Mouse (Mus musculus): ENCODE results near the gene Brip1. TPM values are rescaled to one million over a fixed set of nuclear protein-coding genes. Genes with fewer than 3 reads are reported as not detected.

Gene Brip1
- polyA plus RNA-seq, 1 experiment from 2014 or later: 3.8 TPM

- Histone ChIP-seq H3K9ac (ENCODE audit: low read depth, low read length) (no peak overlapping the region), H3K4me2 (ENCODE audit: low read length) (no peak overlapping the region), H3K9me3 (replicated peaks; ENCODE audit: low read length) (no peaks in the 10 kb centered on the region), H3K4me3 (replicated peaks; ENCODE audit: low read depth, low read length) (no peak overlapping the region), H3K27me3 (ENCODE audit: insufficient read depth, low read length) (no peaks in the 10 kb centered on the region), H3K4me1 (replicated peaks; ENCODE audit: insufficient read depth, low read length) (no peaks in the 10 kb centered on the region), H3K36me3 (ENCODE audit: insufficient read depth, low read length) (0 out of 2 replicates have a peak, but pooled peaks cover 3% of the 10 kb centered on the region), H3K27ac (no peak overlapping the region)
- peak; percentile 62 for DNase-seq (ENCODE audit: low spot score)
- no peak for ATAC-seq (replicated peaks; ENCODE audit: low FRiP score, low read depth)
- peak; percentile 66 for TF ChIP-seq CTCF (IDR thresholded peaks at IDR 0.05; ENCODE audit: low read depth)
- WGBS: 76% methylated on average over 8 of the region's 8 CpGs
Measured at GRCm38 (mm10) chr11:86067154-86067553, 133.8 kb downstream of the Brip1 start.

- no peak for TF ChIP-seq CTCF (IDR thresholded peaks at IDR 0.05; ENCODE audit: low read depth)
- H3K9ac ChIP-seq (ENCODE audit: low read depth, low read length): no peak overlapping the region
- H3K36me3 ChIP-seq (ENCODE audit: insufficient read depth, low read length): no peaks in the 10 kb centered on the region
- no peak for ATAC-seq (replicated peaks; ENCODE audit: low FRiP score, low read depth)
- no peak for DNase-seq (ENCODE audit: low spot score)
- H3K9me3 ChIP-seq (replicated peaks; ENCODE audit: low read length): no peaks in the 10 kb centered on the region
- H3K27me3 ChIP-seq (ENCODE audit: insufficient read depth, low read length): no peaks in the 10 kb centered on the region
- 85% methylated on average over 5 of the region's 5 CpGs for WGBS
- no peak overlapping the region for H3K27ac ChIP-seq
- H3K4me1 ChIP-seq (replicated peaks; ENCODE audit: insufficient read depth, low read length): no peaks in the 10 kb centered on the region
- no peak overlapping the region for H3K4me2 ChIP-seq (ENCODE audit: low read length)
- no peak overlapping the region for H3K4me3 ChIP-seq (replicated peaks; ENCODE audit: low read depth, low read length)
Measured at GRCm38 (mm10) chr11:86064881-86065280, 136.1 kb downstream of the Brip1 start.

GRCm38 (mm10) chr11:86061243-86061642 is 139.8 kb downstream of the Brip1 start:
- no peaks in the 10 kb centered on the region for H3K4me1 ChIP-seq (replicated peaks; ENCODE audit: insufficient read depth, low read length)
- H3K36me3 ChIP-seq (ENCODE audit: insufficient read depth, low read length): no peaks in the 10 kb centered on the region
- TF ChIP-seq CTCF (IDR thresholded peaks at IDR 0.05; ENCODE audit: low read depth): no peak
- H3K9ac ChIP-seq (ENCODE audit: low read depth, low read length): no peak overlapping the region
- no peaks in the 10 kb centered on the region for H3K9me3 ChIP-seq (replicated peaks; ENCODE audit: low read length)
- no peak overlapping the region for H3K4me3 ChIP-seq (replicated peaks; ENCODE audit: low read depth, low read length)
- DNase-seq (ENCODE audit: low spot score) (no peak), ATAC-seq (replicated peaks; ENCODE audit: low FRiP score, low read depth) (no peak)
- H3K4me2 ChIP-seq (ENCODE audit: low read length): no peak overlapping the region
- WGBS: 91% methylated on average over 8 of the region's 8 CpGs
- H3K27me3 ChIP-seq (ENCODE audit: insufficient read depth, low read length): no peaks in the 10 kb centered on the region
- H3K27ac ChIP-seq: no peak overlapping the region

- 62% methylated on average over 4 of the region's 4 CpGs for WGBS
Measured at GRCm38 (mm10) chr11:86059123-86059522, 141.9 kb downstream of the Brip1 start.

GRCm38 (mm10) chr11:86055806-86056205 is 145.2 kb downstream of the Brip1 start:
- Histone ChIP-seq H3K27ac (no peak overlapping the region), H3K9ac (ENCODE audit: low read depth, low read length) (no peak overlapping the region), H3K4me2 (ENCODE audit: low read length) (no peak overlapping the region), H3K9me3 (replicated peaks; ENCODE audit: low read length) (no peaks in the 10 kb centered on the region), H3K36me3 (ENCODE audit: insufficient read depth, low read length) (no peaks in the 10 kb centered on the region), H3K4me1 (replicated peaks; ENCODE audit: insufficient read depth, low read length) (no peaks in the 10 kb centered on the region), H3K27me3 (ENCODE audit: insufficient read depth, low read length) (no peaks in the 10 kb centered on the region), H3K4me3 (replicated peaks; ENCODE audit: low read depth, low read length) (no peak overlapping the region)
- DNase-seq (ENCODE audit: low spot score) (no peak), ATAC-seq (replicated peaks; ENCODE audit: low FRiP score, low read depth) (no peak)
- 78% methylated on average over 7 of the region's 7 CpGs for WGBS
- no peak for TF ChIP-seq CTCF (IDR thresholded peaks at IDR 0.05; ENCODE audit: low read depth)

More at GRCm38 (mm10) chr11:86059123-86059522, 141.9 kb downstream of the Brip1 start:
- TF ChIP-seq CTCF (IDR thresholded peaks at IDR 0.05; ENCODE audit: low read depth): no peak
- no peak overlapping the region for H3K4me2 ChIP-seq (ENCODE audit: low read length)
- no peak overlapping the region for H3K4me3 ChIP-seq (replicated peaks; ENCODE audit: low read depth, low read length)
- H3K36me3 ChIP-seq (ENCODE audit: insufficient read depth, low read length): no peaks in the 10 kb centered on the region
- ATAC-seq (replicated peaks; ENCODE audit: low FRiP score, low read depth) (no peak), DNase-seq (ENCODE audit: low spot score) (no peak)
- no peaks in the 10 kb centered on the region for H3K27me3 ChIP-seq (ENCODE audit: insufficient read depth, low read length)
- no peaks in the 10 kb centered on the region for H3K9me3 ChIP-seq (replicated peaks; ENCODE audit: low read length)
- no peak overlapping the region for H3K9ac ChIP-seq (ENCODE audit: low read depth, low read length)
- H3K27ac ChIP-seq: no peak overlapping the region
- H3K4me1 ChIP-seq (replicated peaks; ENCODE audit: insufficient read depth, low read length): no peaks in the 10 kb centered on the region

GRCm38 (mm10) chr11:86051383-86051782 is 149.6 kb downstream of the Brip1 start:
- DNase-seq (ENCODE audit: low spot score) (no peak), ATAC-seq (replicated peaks; ENCODE audit: low FRiP score, low read depth) (no peak)
- Histone ChIP-seq H3K27ac (no peak overlapping the region), H3K4me3 (replicated peaks; ENCODE audit: low read depth, low read length) (no peak overlapping the region), H3K4me2 (ENCODE audit: low read length) (no peak overlapping the region), H3K4me1 (replicated peaks; ENCODE audit: insufficient read depth, low read length) (no peaks in the 10 kb centered on the region), H3K9me3 (replicated peaks; ENCODE audit: low read length) (no peaks in the 10 kb centered on the region), H3K36me3 (ENCODE audit: insufficient read depth, low read length) (no peaks in the 10 kb centered on the region), H3K9ac (ENCODE audit: low read depth, low read length) (no peak overlapping the region), H3K27me3 (ENCODE audit: insufficient read depth, low read length) (no peaks in the 10 kb centered on the region)
- WGBS: 38% methylated on average over 6 of the region's 6 CpGs
- no peak for TF ChIP-seq CTCF (IDR thresholded peaks at IDR 0.05; ENCODE audit: low read depth)
